Mouse (Mus musculus) monocyte, adult 5-6 weeks (primary cell): ENCODE results near the gene Fut7. TPM values are rescaled to one million over a fixed set of nuclear protein-coding genes. Genes with fewer than 3 reads are reported as not detected.

Experiments used
- ATAC-seq: fragments of 153-309, 156-312 bp; replicated peaks from 2 replicates; pipeline ENCODE4 v1.8.0; 2017; ENCODE audit warnings: mild to moderate bottlenecking; ENCODE audit not compliant: low TSS enrichment, insufficient number of reproducible peaks, severe bottlenecking, poor library complexity, low FRiP score
- total RNA-seq: library from RNA; stranded (forward); fragments of 200-1000, 200-491, 200-594 nt; gene quantifications from 3 replicates; pipeline ENCODE4 v1.2.3, GENCODE M21; 2017

Gene Fut7
- total RNA-seq, 1 experiment from 2014 or later, result 13.9 TPM

- no peak for ATAC-seq
These were observed 5.6 kb upstream of the Fut7 start for GRCm38 (mm10) chr2:25417426-25417825.

- ATAC-seq, result no peak; the same call in 1 of the 2 replicates
These were observed 1.2 kb upstream of the Fut7 start for GRCm38 (mm10) chr2:25421896-25422295.

GRCm38 (mm10) chr2:25423626-25424025, 559 bp downstream of the Fut7 start:
- no peak for ATAC-seq

GRCm38 (mm10) chr2:25425481-25425880, 2.4 kb downstream of the Fut7 start:
- ATAC-seq, result no peak

- ATAC-seq, result peak; percentile 31
These were observed 3.7 kb downstream of the Fut7 start for GRCm38 (mm10) chr2:25426721-25427191.

- ATAC-seq, result no peak
These were observed 4.2 kb downstream of the Fut7 start for GRCm38 (mm10) chr2:25427256-25427655.

GRCm38 (mm10) chr2:25428442-25429236, 5.6 kb downstream of the Fut7 start, which contains the start of gene Abca2:
Gene Abca2 (plus strand): TSS chr2:25428703.
- ATAC-seq, result peak; percentile 32

GRCm38 (mm10) chr2:25429435-25430180, 6.5 kb downstream of the Fut7 start:
- no peak for ATAC-seq

- ATAC-seq, result no peak
These were observed 7.5 kb downstream of the Fut7 start for GRCm38 (mm10) chr2:25430395-25431233.

GRCm38 (mm10) chr2:25431308-25431855, 8.3 kb downstream of the Fut7 start:
- no peak for ATAC-seq

- ATAC-seq, result no peak
These were observed 9.4 kb downstream of the Fut7 start for GRCm38 (mm10) chr2:25432326-25433098.

- ATAC-seq, result no peak
These were observed 10.0 kb downstream of the Fut7 start for GRCm38 (mm10) chr2:25433101-25433500.

- ATAC-seq, result no peak
These were observed 11.2 kb downstream of the Fut7 start for GRCm38 (mm10) chr2:25434292-25434691.

- no peak for ATAC-seq
These were observed 13.3 kb downstream of the Fut7 start for GRCm38 (mm10) chr2:25436286-25436820.

- no peak for ATAC-seq
These were observed 18.0 kb downstream of the Fut7 start for GRCm38 (mm10) chr2:25441067-25441466.

- no peak for ATAC-seq
These were observed 19.6 kb downstream of the Fut7 start for GRCm38 (mm10) chr2:25442682-25443081.

GRCm38 (mm10) chr2:25450853-25451647, 28.0 kb downstream of the Fut7 start:
- ATAC-seq, result no peak
